Mouse (Mus musculus): ENCODE results near the gene Fibin. TPM values are rescaled to one million over a fixed set of nuclear protein-coding genes. Genes with fewer than 3 reads are reported as not detected.

Gene Fibin
- polyA plus RNA-seq (2012; ENCODE audit: low replicate concordance), result not detected in 2 replicates

GRCm38 (mm10) chr2:110362432-110363283 lies at the start of gene Fibin:
Gene Fibin, minus strand, starts transcription at chr2:110363183.

DNA sequence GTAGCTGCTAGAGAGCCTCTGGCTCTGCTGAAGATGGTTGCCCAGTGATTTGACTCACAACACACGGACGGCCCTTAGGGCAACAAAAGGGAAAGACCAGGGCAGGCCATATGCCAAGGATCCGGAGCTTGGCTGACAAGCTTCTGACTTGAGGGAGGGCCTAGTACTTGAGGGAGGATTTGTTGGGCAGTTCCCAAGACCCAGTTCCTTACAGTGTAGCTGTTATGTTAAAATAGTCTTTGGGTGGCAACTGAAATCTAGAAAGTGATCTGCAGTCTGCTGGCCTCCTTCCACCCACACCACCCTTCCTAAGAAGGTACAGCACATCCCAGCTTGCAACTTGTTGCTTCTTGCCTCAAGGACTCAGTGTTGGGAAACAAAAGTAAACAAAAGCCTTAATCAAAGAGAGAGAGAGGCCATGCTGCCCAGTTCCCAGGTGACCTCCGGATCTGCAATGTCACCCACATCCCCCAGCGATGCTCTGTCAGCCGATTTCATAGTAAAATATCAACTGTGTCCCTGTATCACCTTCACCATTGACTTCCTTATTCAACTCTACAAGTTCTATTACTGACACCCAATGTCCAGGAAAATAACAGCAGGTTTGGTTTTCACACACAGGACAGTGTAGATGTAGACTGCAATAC lies 48.4 kb downstream of the Fibin start, which contains the start of gene Bbox1:
Gene Bbox1, minus strand, starts transcription at position 52 of the 647 bp plus-strand sequence.

Other genes starting within 250 kb of the Fibin start
- gene Bbox1, start 48.6 kb downstream of the Fibin start, polyA plus RNA-seq (2012; ENCODE audit: low replicate concordance), result not detected in 2 replicates
- not detected in 2 replicates for gene Slc5a12, start 234.1 kb upstream of the Fibin start, polyA plus RNA-seq (2012; ENCODE audit: low replicate concordance)